Mouse (Mus musculus) cerebral cortex, adult 2 months (tissue): Measurements from ENCODE around the gene Grip1.

Experiments
- WGBS: fragments of 180-500 bp; shearing (Covaris S2); methylation state at CpG from one replicate; pipeline ENCODE4 v1.1.7; 2018; 5-methylcytosine and 5-hydroxymethylcytosine counted together

Gene Grip1

GRCm38 (mm10) chr10:119453431-119454105 is at the start of gene Grip1:
Gene Grip1 (plus strand): TSS chr10:119453830.
- under 1% methylated on average over 59 of the region's 84 CpGs for WGBS

- WGBS = 92% methylated on average over 9 of the region's 9 CpGs
Observed at GRCm38 (mm10) chr10:119405103-119405502, 48.5 kb upstream of the Grip1 start.

- WGBS = 91% methylated on average over 1 of the region's 1 CpGs
Observed at GRCm38 (mm10) chr10:119405612-119406011, 48.0 kb upstream of the Grip1 start.

- WGBS = 10% methylated on average over 6 of the region's 6 CpGs
Observed at GRCm38 (mm10) chr10:119408327-119408726, 45.3 kb upstream of the Grip1 start.

GRCm38 (mm10) chr10:119413238-119413637 is 40.4 kb upstream of the Grip1 start:
- 97% methylated on average over 11 of the region's 11 CpGs for WGBS

- WGBS = 85% methylated on average over 4 of the region's 4 CpGs
Observed at GRCm38 (mm10) chr10:119415106-119415505, 38.5 kb upstream of the Grip1 start.

- whole genome bisulfite sequencing = 72% methylated on average over 6 of the region's 6 CpGs
Observed at GRCm38 (mm10) chr10:119421418-119421817, 32.2 kb upstream of the Grip1 start.

GRCm38 (mm10) chr10:119423821-119424534 is 29.7 kb upstream of the Grip1 start:
- WGBS = 82% methylated on average over 11 of the region's 11 CpGs

- 96% methylated on average over 7 of the region's 7 CpGs for WGBS
Observed at GRCm38 (mm10) chr10:119427653-119428052, 26.0 kb upstream of the Grip1 start.

GRCm38 (mm10) chr10:119428106-119428505 is 25.5 kb upstream of the Grip1 start:
- 77% methylated on average over 7 of the region's 7 CpGs for WGBS

- WGBS = 93% methylated on average over 7 of the region's 7 CpGs
Observed at GRCm38 (mm10) chr10:119430240-119430639, 23.4 kb upstream of the Grip1 start.

- 80% methylated on average over 6 of the region's 6 CpGs for WGBS
Observed at GRCm38 (mm10) chr10:119431801-119432200, 21.8 kb upstream of the Grip1 start.

- WGBS = 95% methylated on average over 7 of the region's 7 CpGs
Observed at GRCm38 (mm10) chr10:119435818-119436217, 17.8 kb upstream of the Grip1 start.

GRCm38 (mm10) chr10:119437319-119437718 is 16.3 kb upstream of the Grip1 start:
- 84% methylated on average over 3 of the region's 3 CpGs for WGBS

- 62% methylated on average over 6 of the region's 6 CpGs for WGBS
Observed at GRCm38 (mm10) chr10:119441743-119442142, 11.9 kb upstream of the Grip1 start.

- WGBS = 86% methylated on average over 14 of the region's 14 CpGs
Observed at GRCm38 (mm10) chr10:119447392-119447914, 6.2 kb upstream of the Grip1 start.

GRCm38 (mm10) chr10:119447930-119448329 is 5.7 kb upstream of the Grip1 start:
- 95% methylated on average over 3 of the region's 3 CpGs for WGBS

GRCm38 (mm10) chr10:119452698-119453097 is 932 bp upstream of the Grip1 start:
- WGBS = 51% methylated on average over 5 of the region's 5 CpGs

GRCm38 (mm10) chr10:119454106-119454667 is 557 bp downstream of the Grip1 start:
- WGBS = under 1% methylated on average over 57 of the region's 57 CpGs

GRCm38 (mm10) chr10:119454668-119455542 is 1.3 kb downstream of the Grip1 start:
- WGBS = 2% methylated on average over 31 of the region's 31 CpGs

- WGBS = 7% methylated on average over 10 of the region's 10 CpGs
Observed at GRCm38 (mm10) chr10:119455543-119455940, 1.9 kb downstream of the Grip1 start.

- 90% methylated on average over 5 of the region's 5 CpGs for WGBS
Observed at GRCm38 (mm10) chr10:119457121-119457520, 3.5 kb downstream of the Grip1 start.
